Mouse (Mus musculus): ENCODE measurements around the gene Kprp.
"Not testable (repeated sequence)": the region's sequence is repeated elsewhere in the genome, so short reads cannot be mapped to it uniquely, and the experiment has no call there.

Kprp gene

GRCm38 (mm10) chr3:92827108-92827507 lies at the start of gene Kprp:
Gene Kprp, minus strand, starts transcription at chr3:92827247.
- no peak for DNase-seq

GRCm38 (mm10) chr3:92874180-92874579 lies 47.1 kb upstream of the Kprp start:
- DNase-seq, result no peak

- no peak for DNase-seq
Observed at GRCm38 (mm10) chr3:92870116-92870515, 43.1 kb upstream of the Kprp start, which contains the start of gene 2310050C09Rik. Gene 2310050C09Rik, minus strand, starts transcription at chr3:92870216.

GRCm38 (mm10) chr3:92851186-92851585 lies 24.1 kb upstream of the Kprp start, which contains the start of gene Lce1l:
Gene Lce1l, minus strand, starts transcription at chr3:92851286.
- DNase-seq, result no peak

- no peak for DNase-seq
Observed at GRCm38 (mm10) chr3:92825808-92826207, 1.2 kb downstream of the Kprp start.

- DNase-seq, result not testable (repeated sequence)
Observed at GRCm38 (mm10) chr3:92816036-92816435, 11.0 kb downstream of the Kprp start.

GRCm38 (mm10) chr3:92815581-92815980 lies 11.5 kb downstream of the Kprp start:
- DNase-seq, result no peak

GRCm38 (mm10) chr3:92807791-92808190 lies 19.3 kb downstream of the Kprp start, which contains the start of gene Lce1k:
Gene Lce1k, minus strand, starts transcription at chr3:92807891.
- DNase-seq, result no peak

GRCm38 (mm10) chr3:92790414-92790813 lies 36.6 kb downstream of the Kprp start, which contains the start of gene Lce1j:
Gene Lce1j, minus strand, starts transcription at chr3:92790514.
- no peak for DNase-seq

- no peak for DNase-seq
Observed at GRCm38 (mm10) chr3:92778799-92779198, 48.2 kb downstream of the Kprp start, which contains the start of gene Lce1i. Gene Lce1i, minus strand, starts transcription at chr3:92778899.

Measured in layer of hippocampus, adult 9-11 months (tissue).